ENCODE assay signal across 13 mouse cellular contexts in genomic region chr7:101385866-101386452, GRCm38 (mm10). TPM values are rescaled to one million over a fixed set of nuclear protein-coding genes. Genes with fewer than 3 reads are reported as not detected.
DNase-seq lines count a peak whose midpoint lies in the region; ATAC-seq lines count a peak whose summit lies in the region.
"Had no signal": no experiment of that assay in that cellular context is flagged by ENCODE, and none has a peak within 500 bp of the region (broad histone marks: within the 10 kb centered on the region; RNA-seq: fewer than 3 reads in every experiment).

No protein-coding gene starts in this region.

- no peaks in the 10 kb centered on the region for H3K27me3 ChIP-seq in heart, embryonic 15.5 days
- no peaks in the 10 kb centered on the region for H3K27me3 ChIP-seq in megakaryocyte, embryonic 14.5 days (replicated peaks)
- H3K27me3 ChIP-seq in liver, embryonic 11.5 days (replicated peaks; ENCODE audit: control insufficient read depth, insufficient read depth, low read length): no peaks in the 10 kb centered on the region

- WGBS in heart, embryonic 15.5 days: 55% methylated on average over 10 of the region's 10 CpGs
- WGBS in liver, embryonic 11.5 days: 55% methylated on average over 10 of the region's 10 CpGs

- peaks cover 41% of the 10 kb centered on the region for H3K4me1 ChIP-seq in heart, embryonic 15.5 days (replicated peaks)
- H3K4me1 ChIP-seq in megakaryocyte, embryonic 14.5 days: peaks cover 99% of the 10 kb centered on the region
- peaks cover 35% of the 10 kb centered on the region for H3K4me1 ChIP-seq in liver, embryonic 11.5 days (replicated peaks; ENCODE audit: control insufficient read depth, insufficient read depth, low read length)

- no peak for ATAC-seq in heart, embryonic 15.5 days (replicated peaks; ENCODE audit: insufficient number of reproducible peaks, insufficient read depth, low FRiP score, low read depth)
- ATAC-seq in megakaryocyte, adult 5-6 weeks (ENCODE audit: poor library complexity, severe bottlenecking): no peak
- ATAC-seq in liver, embryonic 11.5 days (replicated peaks; ENCODE audit: low FRiP score): peak; percentile 16; the same call in 1 of the 2 replicates
- ATAC-seq in frontal cortex, adult (ENCODE audit: low TSS enrichment): no peak
- ATAC-seq: forebrain, embryonic 16.5 days had no signal

- peaks cover 16% of the 10 kb centered on the region; the same call in 1 of the 2 replicates for H3K36me3 ChIP-seq in heart, embryonic 15.5 days
- H3K36me3 ChIP-seq in megakaryocyte, embryonic 14.5 days (replicated peaks; ENCODE audit: low read length): peaks cover 99% of the 10 kb centered on the region
- 0 out of 2 replicates have a peak, but pooled peaks cover 5% of the 10 kb centered on the region for H3K36me3 ChIP-seq in liver, embryonic 11.5 days (ENCODE audit: control insufficient read depth, insufficient read depth, low read length)

- H3K4me3 ChIP-seq in heart, embryonic 15.5 days: no peak overlapping the region
- peak overlapping the region; percentile 89 for H3K4me3 ChIP-seq in megakaryocyte, embryonic 14.5 days (replicated peaks)
- no peak overlapping the region for H3K4me3 ChIP-seq in liver, embryonic 11.5 days (ENCODE audit: low read depth, low read length)

- no peak for DNase-seq in heart, postnatal 10 days
- DNase-seq in liver, embryonic 11.5 days (ENCODE audit: low spot score): no peak
- peak; percentile 33 for DNase-seq in yolk sac, embryonic 10.5 days (ENCODE audit: low spot score)
- no peak for DNase-seq in spleen, adult 18-20 months
- DNase-seq: right cerebral cortex, adult 18-20 months had no signal

- H3K4me2 ChIP-seq in heart, embryonic 15.5 days: peak overlapping the region; percentile 8; the same call in 1 of the 2 replicates
- peak overlapping the region; percentile 45 for H3K4me2 ChIP-seq in liver, embryonic 11.5 days

- H3K27ac ChIP-seq in heart, embryonic 15.5 days: peak overlapping the region; percentile 44; the same call in 1 of the 2 replicates
- H3K27ac ChIP-seq in liver, embryonic 11.5 days (ENCODE audit: low read depth, low read length): peak overlapping the region; percentile 39

- intact Hi-C loops in heart, postnatal 10 days (cut with DNase I): no loop called here

- H3K9me3 ChIP-seq in heart, embryonic 15.5 days (replicated peaks): no peaks in the 10 kb centered on the region
- H3K9me3 ChIP-seq in megakaryocyte, embryonic 14.5 days: no peaks in the 10 kb centered on the region
- H3K9me3 ChIP-seq in liver, embryonic 11.5 days (ENCODE audit: control insufficient read depth, low read length): no peaks in the 10 kb centered on the region

- H3K9ac ChIP-seq in heart, embryonic 15.5 days: no peak overlapping the region
- H3K9ac ChIP-seq in liver, embryonic 11.5 days (ENCODE audit: low read depth, low read length): 0 out of 2 replicates have a peak overlapping the region, but pooled peaks have one; percentile 10

RNA-seq across cellular contexts. Expression of gene Gm45837, which starts 24.7 kb away (rescaled TPM):
- not detected in 2 replicates for polyA plus RNA-seq in heart, embryonic 15.5 days (2015; fragmentation: Nextera tagmentation; extraction: Ambion mirVana)
- not detected for total RNA-seq in heart, postnatal 10 days (2021)
- polyA plus RNA-seq in megakaryocyte, embryonic 14.5 days (2012; ENCODE audit: insufficient read depth, low replicate concordance): 1.4 TPM in 1 of 2 replicates, not detected in the other
- total RNA-seq in megakaryocyte, adult 5-6 weeks (2015): 10.2 TPM in 1 of 2 replicates, not detected in the other
- 35.6 TPM in 1 of 2 replicates, not detected in the other for total RNA-seq in megakaryocyte, adult 5-6 weeks (2017)
- 2.1 TPM in 1 of 2 replicates, not detected in the other for polyA plus RNA-seq in liver, embryonic 11.5 days (2014; fragmentation: Nextera tagmentation; extraction: Ambion mirVana)
- total RNA-seq: layer of hippocampus, postnatal 14 days; megakaryocyte progenitor cell, adult 5-6 weeks had no signal
- polyA plus RNA-seq: forebrain, embryonic 16.5 days; heart, embryonic 14.5 days had no signal

RNA-seq across cellular contexts. Expression of gene Pde2a, which starts 35.5 kb away (rescaled TPM):
- 16.3 and 21.9 TPM in 2 replicates for polyA plus RNA-seq in heart, embryonic 15.5 days (2015; fragmentation: Nextera tagmentation; extraction: Ambion mirVana)
- 10 to 100 TPM; 65.2 to 70.1 TPM for total RNA-seq in heart, postnatal 10 days (2021)
- polyA plus RNA-seq in megakaryocyte, embryonic 14.5 days (2012; ENCODE audit: insufficient read depth, low replicate concordance): 0.54 and 0.63 TPM in 2 replicates
- total RNA-seq in megakaryocyte, adult 5-6 weeks (2015): 35.4 and 37.5 TPM in 2 replicates
- 25.7 and 65.8 TPM in 2 replicates for total RNA-seq in megakaryocyte, adult 5-6 weeks (2017)
- 14.4 and 15.0 TPM in 2 replicates for polyA plus RNA-seq in liver, embryonic 11.5 days (2014; fragmentation: Nextera tagmentation; extraction: Ambion mirVana)

RNA-seq across cellular contexts. Expression of gene Arap1, which starts 38.1 kb away (rescaled TPM):
- 23.5 and 38.4 TPM in 2 replicates for polyA plus RNA-seq in heart, embryonic 15.5 days (2015; fragmentation: Nextera tagmentation; extraction: Ambion mirVana)
- 10 to 100 TPM; 49.4 to 50.7 TPM for total RNA-seq in heart, postnatal 10 days (2021)
- 143 and 148 TPM in 2 replicates for polyA plus RNA-seq in megakaryocyte, embryonic 14.5 days (2012; ENCODE audit: insufficient read depth, low replicate concordance)
- total RNA-seq in megakaryocyte, adult 5-6 weeks (2015): 141 and 152 TPM in 2 replicates
- 211 and 245 TPM in 2 replicates for total RNA-seq in megakaryocyte, adult 5-6 weeks (2017)
- 33.8 and 33.9 TPM in 2 replicates for polyA plus RNA-seq in liver, embryonic 11.5 days (2014; fragmentation: Nextera tagmentation; extraction: Ambion mirVana)
